8 mouse cellular contexts compared by ENCODE assay signal in genomic region chr4:95733397-95734249, GRCm38 (mm10).
A peak's percentile ranks its signal among the peaks of the same experiment; 100 is the strongest.
DNase-seq lines count a peak whose midpoint lies in the region; ATAC-seq and TF ChIP-seq lines count a peak whose summit lies in the region.

No protein-coding gene starts in this region.

- no peak for TF ChIP-seq POLR2A in olfactory bulb, adult 2 months (IDR thresholded peaks at IDR 0.05; ENCODE audit: insufficient read depth, low read depth, low read length)

- H3K4me1 ChIP-seq in heart, embryonic 12.5 days (replicated peaks): peaks cover 20% of the 10 kb centered on the region
- peaks cover 7% of the 10 kb centered on the region for H3K4me1 ChIP-seq in limb, embryonic 10.5 days
- peaks cover 2% of the 10 kb centered on the region; the same call in 1 of the 2 replicates for H3K4me1 ChIP-seq in olfactory bulb, adult 2 months (ENCODE audit: control insufficient read depth, insufficient read depth, low read length)

- intact Hi-C loops in heart, postnatal 25 days (cut with DNase I): no loop called here

- WGBS in heart, embryonic 12.5 days: 26% methylated on average over 6 of the region's 6 CpGs
- WGBS in limb, embryonic 10.5 days: 49% methylated on average over 6 of the region's 6 CpGs
- WGBS in olfactory bulb, adult 2 months: 35% methylated on average over 6 of the region's 6 CpGs

- H3K9me3 ChIP-seq in heart, embryonic 12.5 days (replicated peaks): no peaks in the 10 kb centered on the region
- no peaks in the 10 kb centered on the region for H3K9me3 ChIP-seq in limb, embryonic 10.5 days (replicated peaks)

- H3K27me3 ChIP-seq in heart, embryonic 12.5 days (replicated peaks): no peaks in the 10 kb centered on the region
- no peaks in the 10 kb centered on the region for H3K27me3 ChIP-seq in limb, embryonic 10.5 days (ENCODE audit: low read depth, poor library complexity, severe bottlenecking)

- no peak overlapping the region for H3K9ac ChIP-seq in heart, embryonic 12.5 days

- no peak for TF ChIP-seq CTCF in olfactory bulb, adult 2 months (IDR thresholded peaks at IDR 0.05; ENCODE audit: insufficient read depth, low read depth, low read length)

- no peak overlapping the region for H3K4me2 ChIP-seq in heart, embryonic 12.5 days

- DNase-seq in heart, postnatal 25 days (ENCODE audit: low spot score): no peak
- DNase-seq in brain, adult 2 months (ENCODE audit: low read depth, low spot score): peak; percentile 57
- peak; percentile 31 for DNase-seq in heart, postnatal 4 days
- no peak for DNase-seq in limb, embryonic 10.5 days (ENCODE audit: low spot score)
- DNase-seq in natural killer cell, adult 2 months (ENCODE audit: low spot score in 2 of 2): no peak
- DNase-seq in thymus, postnatal 14 days: no peak

- H3K27ac ChIP-seq in heart, embryonic 12.5 days (ENCODE audit: poor library complexity, severe bottlenecking): 0 out of 2 replicates have a peak overlapping the region, but pooled peaks have one; percentile 6
- H3K27ac ChIP-seq in limb, embryonic 10.5 days: peak overlapping the region; percentile 30; the same call in 1 of the 2 replicates
- 0 out of 2 replicates have a peak overlapping the region, but pooled peaks have one; percentile 37 for H3K27ac ChIP-seq in olfactory bulb, adult 2 months (ENCODE audit: insufficient read depth, low read depth, low read length)

- no peak overlapping the region for H3K4me3 ChIP-seq in heart, embryonic 12.5 days
- H3K4me3 ChIP-seq in limb, embryonic 10.5 days: no peak overlapping the region
- no peak overlapping the region for H3K4me3 ChIP-seq in olfactory bulb, adult 2 months (ENCODE audit: insufficient read depth, low read depth, low read length)

- 0 out of 2 replicates have a peak, but pooled peaks have one; percentile 39 for ATAC-seq in heart, embryonic 12.5 days (ENCODE audit: insufficient number of reproducible peaks, low FRiP score)

- H3K36me3 ChIP-seq in heart, embryonic 12.5 days: no peaks in the 10 kb centered on the region
- no peaks in the 10 kb centered on the region for H3K36me3 ChIP-seq in limb, embryonic 10.5 days

Comparison
In these comparisons a context has a peak if more than half of its experiments do, and no peak if none do; other contexts are left out.
1. DNase-seq: peak in brain, adult 2 months (single experiment) and heart, postnatal 4 days (single experiment); none in heart, postnatal 25 days (single experiment), limb, embryonic 10.5 days (single experiment), natural killer cell, adult 2 months (0 of 2) and thymus, postnatal 14 days (single experiment).
2. Peak in every context shown above with its lines, with median percentiles within 50 percentile points of each other: H3K27ac ChIP-seq.